Mouse (Mus musculus): ENCODE results near the gene Igfbp5. TPM values are rescaled to one million over a fixed set of nuclear protein-coding genes. Genes with fewer than 3 reads are reported as not detected.
A peak's percentile ranks its signal among the peaks of the same experiment; 100 is the strongest.

The Igfbp5 gene
- polyA plus RNA-seq, 1 experiment from 2014 or later, result 69.6 TPM

- peaks cover 62% of the 10 kb centered on the region for H3K4me1 ChIP-seq
- ATAC-seq (ENCODE audit: low FRiP score), result 0 out of 2 replicates have a peak, but pooled peaks have one; percentile 3
- 0% methylated on average over 43 of the region's 43 CpGs for WGBS
- H3K27me3 ChIP-seq, result peaks cover 31% of the 10 kb centered on the region
- H3K9ac ChIP-seq, result peak overlapping the region; percentile 76
- H3K9me3 ChIP-seq (replicated peaks), result no peaks in the 10 kb centered on the region
- no peaks in the 10 kb centered on the region for H3K36me3 ChIP-seq
- H3K27ac ChIP-seq, result peak overlapping the region; percentile 79
- H3K4me3 ChIP-seq, result peak overlapping the region; percentile 60
- H3K4me2 ChIP-seq (replicated peaks), result peak overlapping the region; percentile 96
Observed at GRCm38 (mm10) chr1:72873511-72874286, 985 bp downstream of the Igfbp5 start.

GRCm38 (mm10) chr1:72873078-72873477, 1.6 kb downstream of the Igfbp5 start:
- H3K4me3 ChIP-seq, result peak overlapping the region; percentile 60
- peak overlapping the region; percentile 96 for H3K4me2 ChIP-seq (replicated peaks)
- H3K9ac ChIP-seq, result peak overlapping the region; percentile 76
- no peak overlapping the region for H3K27ac ChIP-seq
- H3K27me3 ChIP-seq, result peaks cover 31% of the 10 kb centered on the region
- H3K9me3 ChIP-seq (replicated peaks), result no peaks in the 10 kb centered on the region
- H3K4me1 ChIP-seq, result peaks cover 60% of the 10 kb centered on the region
- no peaks in the 10 kb centered on the region for H3K36me3 ChIP-seq
- 2% methylated on average over 16 of the region's 16 CpGs for WGBS
- 0 out of 2 replicates have a peak, but pooled peaks have one; percentile 5 for ATAC-seq (ENCODE audit: low FRiP score)

- Histone ChIP-seq H3K27ac (no peak overlapping the region), H3K36me3 (no peaks in the 10 kb centered on the region), H3K4me1 (peaks cover 62% of the 10 kb centered on the region), H3K4me2 (replicated peaks) (peak overlapping the region; percentile 96), H3K9ac (no peak overlapping the region), H3K27me3 (peaks cover 27% of the 10 kb centered on the region), H3K9me3 (replicated peaks) (no peaks in the 10 kb centered on the region), H3K4me3 (peak overlapping the region; percentile 60)
- ATAC-seq (ENCODE audit: low FRiP score), result peak; percentile 47
- WGBS, result under 1% methylated on average over 8 of the region's 8 CpGs
Observed at GRCm38 (mm10) chr1:72872521-72872920, 2.2 kb downstream of the Igfbp5 start.

GRCm38 (mm10) chr1:72871697-72872411, 2.8 kb downstream of the Igfbp5 start:
- peak overlapping the region; percentile 60 for H3K4me3 ChIP-seq
- H3K4me1 ChIP-seq, result peaks cover 66% of the 10 kb centered on the region
- H3K36me3 ChIP-seq, result no peaks in the 10 kb centered on the region
- H3K4me2 ChIP-seq (replicated peaks), result peak overlapping the region; percentile 96
- H3K9me3 ChIP-seq (replicated peaks), result no peaks in the 10 kb centered on the region
- H3K27ac ChIP-seq, result peak overlapping the region; percentile 68; the same call in 1 of the 2 replicates
- WGBS, result 1% methylated on average over 34 of the region's 34 CpGs
- H3K27me3 ChIP-seq, result peaks cover 21% of the 10 kb centered on the region
- H3K9ac ChIP-seq, result peak overlapping the region; percentile 56
- 0 out of 2 replicates have a peak, but pooled peaks have one; percentile 4 for ATAC-seq (ENCODE audit: low FRiP score)

DNA sequence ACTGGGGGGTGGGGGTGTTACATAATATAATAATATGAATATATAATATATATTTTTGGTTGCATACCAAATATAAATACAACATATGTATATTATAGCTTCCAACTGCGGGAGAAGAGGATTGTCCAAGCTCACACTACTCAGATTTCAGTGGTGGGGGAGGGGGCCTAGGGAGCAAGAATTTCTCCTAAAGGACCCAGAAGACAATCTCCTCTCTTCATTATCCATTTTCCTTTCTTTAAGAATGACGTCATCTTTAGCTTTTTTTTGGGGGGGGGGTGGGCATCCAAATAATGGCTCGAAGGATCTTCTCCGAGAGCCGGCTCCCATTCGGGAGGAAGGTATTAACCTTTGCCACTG, 3.4 kb downstream of the Igfbp5 start:
- Histone ChIP-seq H3K36me3 (no peaks in the 10 kb centered on the region), H3K9ac (peak overlapping the region; percentile 56), H3K4me3 (peak overlapping the region; percentile 60), H3K9me3 (replicated peaks) (no peaks in the 10 kb centered on the region), H3K27me3 (peaks cover 16% of the 10 kb centered on the region), H3K27ac (peak overlapping the region; percentile 68; the same call in 1 of the 2 replicates), H3K4me1 (peaks cover 70% of the 10 kb centered on the region), H3K4me2 (replicated peaks) (peak overlapping the region; percentile 96)
- peak; percentile 3; the same call in 1 of the 2 replicates for ATAC-seq (ENCODE audit: low FRiP score)
- 0% methylated on average over 6 of the region's 6 CpGs for WGBS

DNA sequence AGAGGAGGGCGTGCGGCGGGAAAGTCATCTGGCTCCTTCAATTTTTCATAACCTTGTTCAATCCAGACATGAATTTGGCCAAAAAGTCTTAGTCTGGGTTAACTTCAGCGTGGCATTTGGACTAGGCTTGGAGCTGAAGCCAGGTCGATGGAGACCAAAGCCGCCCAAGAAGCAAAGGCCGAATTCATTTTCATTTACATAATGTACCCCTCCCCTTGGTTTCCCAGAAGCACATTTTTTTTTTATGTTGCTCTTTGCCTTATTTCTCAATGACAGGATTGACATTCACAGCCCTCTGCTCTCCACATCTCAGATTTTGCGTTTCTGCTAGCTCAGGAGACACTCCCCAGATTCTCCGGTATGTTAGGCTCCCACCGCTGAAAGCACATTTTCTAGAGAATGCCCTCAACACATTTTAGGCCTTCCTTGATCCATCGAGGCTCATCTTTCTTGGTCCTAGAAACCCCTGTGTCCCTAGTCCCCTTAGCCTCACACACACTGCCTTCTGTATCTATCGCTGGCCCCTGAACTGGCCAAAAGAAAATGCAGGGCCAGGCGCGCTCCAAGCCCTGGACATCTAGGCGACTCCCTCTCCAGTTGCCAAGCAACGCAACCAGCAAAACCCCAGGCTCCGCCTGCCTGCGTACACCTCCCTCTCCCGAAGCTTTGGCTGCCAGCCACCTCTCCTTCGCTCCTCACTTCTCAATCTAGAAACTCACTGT, 3.9 kb downstream of the Igfbp5 start:
- peak overlapping the region; percentile 74 for H3K27ac ChIP-seq
- ATAC-seq (ENCODE audit: low FRiP score), result peak; percentile 34; the same call in 1 of the 2 replicates
- peak overlapping the region; percentile 60 for H3K4me3 ChIP-seq
- under 1% methylated on average over 20 of the region's 20 CpGs for WGBS
- no peaks in the 10 kb centered on the region for H3K9me3 ChIP-seq (replicated peaks)
- H3K9ac ChIP-seq, result peak overlapping the region; percentile 50; the same call in 1 of the 2 replicates
- H3K4me2 ChIP-seq (replicated peaks), result peak overlapping the region; percentile 96
- no peaks in the 10 kb centered on the region for H3K36me3 ChIP-seq
- peaks cover 74% of the 10 kb centered on the region for H3K4me1 ChIP-seq
- peaks cover 14% of the 10 kb centered on the region for H3K27me3 ChIP-seq

- no peak for ATAC-seq (ENCODE audit: low FRiP score)
- H3K36me3 ChIP-seq, result no peaks in the 10 kb centered on the region
- WGBS, result 6% methylated on average over 22 of the region's 22 CpGs
- peaks cover 11% of the 10 kb centered on the region for H3K27me3 ChIP-seq
- peak overlapping the region; percentile 74 for H3K27ac ChIP-seq
- H3K9ac ChIP-seq, result peak overlapping the region; percentile 14; the same call in 1 of the 2 replicates
- no peaks in the 10 kb centered on the region for H3K9me3 ChIP-seq (replicated peaks)
- H3K4me2 ChIP-seq (replicated peaks), result peak overlapping the region; percentile 96
- peak overlapping the region; percentile 60 for H3K4me3 ChIP-seq
- peaks cover 74% of the 10 kb centered on the region for H3K4me1 ChIP-seq
Observed at GRCm38 (mm10) chr1:72869681-72870614, 4.7 kb downstream of the Igfbp5 start.

- no peak for ATAC-seq (ENCODE audit: low FRiP score)
- peaks cover 67% of the 10 kb centered on the region for H3K4me1 ChIP-seq
- no peak overlapping the region for H3K27ac ChIP-seq
- H3K9ac ChIP-seq, result no peak overlapping the region
- H3K27me3 ChIP-seq, result peaks cover 6% of the 10 kb centered on the region
- no peaks in the 10 kb centered on the region for H3K9me3 ChIP-seq (replicated peaks)
- H3K4me3 ChIP-seq, result no peak overlapping the region
- 0 out of 2 replicates have a peak overlapping the region, but pooled peaks have one; percentile 96 for H3K4me2 ChIP-seq (replicated peaks)
- H3K36me3 ChIP-seq, result no peaks in the 10 kb centered on the region
Observed at GRCm38 (mm10) chr1:72869275-72869674, 5.4 kb downstream of the Igfbp5 start.

DNA sequence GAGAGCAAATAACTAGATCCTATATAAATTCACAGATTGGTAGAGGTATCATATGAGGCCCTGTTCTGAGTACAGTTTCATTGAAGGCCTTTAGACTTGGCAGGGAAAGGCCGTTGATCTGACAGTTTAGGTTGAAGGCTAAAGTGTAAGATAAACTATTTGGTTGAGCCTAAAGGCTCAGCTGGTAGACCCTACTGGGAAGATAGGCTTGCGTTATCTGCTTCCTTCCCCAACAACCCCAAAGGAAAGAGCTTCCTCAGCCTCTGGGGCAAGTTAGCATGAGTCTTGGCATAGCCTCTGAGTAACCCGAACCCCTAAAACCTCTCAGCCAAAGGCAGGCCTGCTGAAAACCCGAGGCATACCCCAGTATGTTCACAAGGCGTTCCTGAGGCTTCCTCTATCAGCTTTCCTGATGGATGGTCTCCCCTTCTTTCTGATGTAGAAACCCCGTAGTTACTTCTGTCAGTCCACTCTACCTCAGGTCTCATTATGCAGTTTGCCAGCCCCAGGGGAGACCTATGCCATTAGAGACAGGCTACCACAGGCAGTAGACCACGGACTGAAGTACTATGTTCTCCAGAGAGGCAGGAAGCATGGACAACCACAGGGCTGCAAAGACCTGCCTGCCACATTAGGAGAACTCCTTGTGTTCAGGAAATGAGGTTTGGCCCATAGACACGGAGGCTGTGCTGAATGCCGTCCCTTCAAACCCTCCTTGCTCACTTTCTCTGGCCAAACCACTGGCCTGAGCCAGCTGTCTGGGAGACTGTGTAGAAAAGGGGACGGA, 6.1 kb downstream of the Igfbp5 start:
- WGBS, result 72% methylated on average over 10 of the region's 10 CpGs
- H3K27me3 ChIP-seq, result 0 out of 2 replicates have a peak, but pooled peaks cover 4% of the 10 kb centered on the region
- no peak overlapping the region for H3K4me3 ChIP-seq
- no peak for ATAC-seq (ENCODE audit: low FRiP score)
- H3K4me2 ChIP-seq (replicated peaks), result no peak overlapping the region
- peaks cover 62% of the 10 kb centered on the region for H3K4me1 ChIP-seq
- no peak overlapping the region for H3K27ac ChIP-seq
- H3K9me3 ChIP-seq (replicated peaks), result no peaks in the 10 kb centered on the region
- H3K36me3 ChIP-seq, result no peaks in the 10 kb centered on the region
- H3K9ac ChIP-seq, result no peak overlapping the region

DNA sequence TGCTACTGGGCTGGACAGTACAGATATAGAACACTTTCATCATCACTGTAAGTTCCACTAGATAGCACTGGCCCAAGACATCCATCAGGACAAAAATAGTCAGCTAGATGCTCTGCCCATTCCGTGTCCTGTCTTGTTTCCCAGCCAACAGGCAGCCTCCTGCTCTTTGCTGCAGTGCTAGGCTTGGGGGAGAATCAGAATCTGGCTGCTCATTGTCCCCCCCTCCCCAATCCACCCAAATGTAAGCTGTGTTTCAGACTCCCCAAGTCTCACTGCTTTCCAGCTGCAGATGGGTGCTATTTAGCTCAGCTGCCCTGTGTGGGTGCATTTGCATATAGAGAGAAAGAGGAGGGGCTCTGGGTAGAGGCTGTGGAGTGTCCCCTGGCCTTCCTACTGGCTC, 7.3 kb downstream of the Igfbp5 start:
- no peaks in the 10 kb centered on the region for H3K9me3 ChIP-seq (replicated peaks)
- no peak overlapping the region for H3K27ac ChIP-seq
- H3K4me1 ChIP-seq, result peaks cover 51% of the 10 kb centered on the region
- no peak overlapping the region for H3K4me2 ChIP-seq (replicated peaks)
- no peak overlapping the region for H3K9ac ChIP-seq
- no peak overlapping the region for H3K4me3 ChIP-seq
- 37% methylated on average over 1 of the region's 1 CpGs for WGBS
- no peak for ATAC-seq (ENCODE audit: low FRiP score)
- H3K27me3 ChIP-seq, result no peaks in the 10 kb centered on the region
- H3K36me3 ChIP-seq, result peaks cover 3% of the 10 kb centered on the region; the same call in 1 of the 2 replicates

Measured in hindbrain, embryonic 12.5 days (tissue).